Mouse (Mus musculus): ENCODE measurements around the gene Nebl.

Gene Nebl

DNA sequence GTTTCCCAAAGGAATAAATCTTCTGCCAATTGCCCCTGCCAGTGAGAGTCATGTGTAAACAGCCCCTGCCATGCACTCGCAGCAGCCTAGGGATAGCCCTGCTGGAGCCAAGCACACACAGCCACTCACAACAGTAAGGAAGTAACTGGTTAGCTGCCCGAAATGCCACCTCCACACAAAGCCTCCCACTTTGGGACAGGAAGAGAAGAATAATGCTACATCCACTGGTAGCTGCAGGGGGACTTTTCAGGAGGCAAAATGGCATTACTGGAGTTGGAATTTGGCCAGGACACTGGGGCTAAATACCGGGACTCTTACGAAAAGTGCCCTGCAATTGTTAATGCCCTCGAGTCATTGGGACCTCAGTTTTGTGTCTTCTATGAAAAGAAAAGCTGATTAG lies 92.6 kb downstream of the Nebl start:
- no peak for DNase-seq (ENCODE audit: low spot score)

DNA sequence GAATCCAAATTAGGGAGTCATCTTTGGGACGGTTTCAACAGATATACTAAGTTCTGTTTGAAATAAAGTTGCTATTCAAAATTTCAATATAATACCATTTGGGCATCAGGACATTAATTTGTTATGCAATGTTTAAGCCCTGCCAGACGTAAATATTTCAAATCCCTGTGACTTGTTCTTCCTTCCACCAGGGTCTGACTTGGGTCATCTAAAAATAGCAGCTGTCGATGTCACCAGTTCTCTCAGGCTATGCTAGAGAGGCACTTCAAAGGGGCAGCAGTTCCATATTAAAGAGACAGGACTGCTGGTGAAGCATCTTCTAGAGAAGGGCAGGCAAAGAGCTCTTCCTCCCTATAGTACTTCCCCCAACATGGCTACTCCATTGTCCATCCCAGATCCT lies 107.3 kb downstream of the Nebl start:
- no peak for DNase-seq (ENCODE audit: low spot score)

DNA sequence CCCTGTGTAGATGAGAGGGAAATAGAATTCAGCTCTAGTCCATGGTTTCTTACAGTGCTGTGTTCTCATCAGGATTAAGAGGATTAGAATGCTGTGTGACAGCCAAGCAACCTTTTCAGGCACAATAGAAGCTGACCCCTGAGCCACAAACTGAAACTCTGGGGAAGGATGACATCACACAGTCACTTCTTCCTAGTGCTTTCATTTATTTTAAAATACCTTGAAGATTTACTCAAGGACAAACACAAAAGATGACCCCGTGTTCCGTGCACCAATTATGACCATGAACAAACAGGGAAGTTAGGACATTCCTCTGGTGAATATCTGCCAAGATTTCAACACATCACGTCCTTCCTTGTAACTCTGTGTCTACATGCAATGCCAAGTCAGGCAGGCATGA lies 121.0 kb downstream of the Nebl start:
- no peak for DNase-seq (ENCODE audit: low spot score)

DNA sequence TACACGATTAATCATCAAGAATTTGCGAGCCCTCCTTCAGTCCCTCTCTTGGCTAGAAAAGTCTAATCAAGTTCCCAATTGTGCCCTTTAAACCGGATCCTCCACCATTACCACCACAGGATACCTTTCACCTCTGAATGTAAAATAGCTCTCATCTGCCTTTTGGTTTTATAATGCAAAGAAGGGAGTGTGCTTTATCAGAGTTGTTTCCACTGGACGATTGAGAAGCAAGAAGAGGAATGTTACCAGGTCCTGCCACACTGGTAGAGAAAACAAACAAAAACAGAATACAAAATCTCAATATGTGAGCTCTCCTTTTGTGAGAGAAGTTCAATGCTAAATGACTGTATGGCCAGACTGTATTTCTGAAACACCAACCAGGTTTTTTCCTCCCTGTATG lies 127.7 kb downstream of the Nebl start:
- no peak for DNase-seq (ENCODE audit: low spot score)

DNA sequence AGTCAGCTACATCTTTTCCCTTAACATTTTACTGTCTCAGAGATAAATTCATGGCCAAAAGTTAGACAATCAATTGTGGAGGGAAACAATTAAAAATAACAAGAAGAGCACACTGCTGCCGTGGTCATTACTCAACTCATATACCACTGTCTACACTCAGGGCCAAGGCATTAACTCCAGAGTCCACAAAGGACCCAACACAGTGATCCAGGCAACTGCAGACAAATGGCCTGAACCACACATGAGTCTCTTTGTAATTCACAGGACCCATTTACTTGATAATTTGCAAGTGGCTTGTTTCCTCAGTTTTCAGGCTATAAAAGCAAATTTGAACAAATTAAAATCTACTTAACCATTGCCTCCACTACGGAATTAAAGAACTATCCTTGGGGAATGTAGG lies 130.6 kb downstream of the Nebl start:
- DNase-seq (ENCODE audit: low spot score): no peak

DNA sequence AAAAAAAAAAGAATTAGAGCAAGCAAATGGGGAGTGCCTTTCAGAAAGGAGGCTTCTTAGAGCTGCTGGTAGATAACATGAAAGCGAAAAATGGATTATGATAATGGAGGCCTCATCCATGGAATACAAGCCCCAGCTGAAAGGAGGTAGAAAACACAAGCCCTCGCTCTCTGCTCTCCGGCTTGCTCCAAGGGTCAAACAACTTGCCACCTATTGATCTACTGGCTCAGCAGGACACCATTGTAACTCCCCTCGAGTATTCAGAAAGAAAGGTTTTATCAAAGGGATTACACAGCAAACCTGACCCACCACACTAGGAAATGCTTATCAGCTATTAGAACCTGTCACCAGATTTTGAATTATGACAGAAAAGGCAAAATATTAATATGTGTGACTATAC lies 131.4 kb downstream of the Nebl start:
- DNase-seq (ENCODE audit: low spot score): no peak

DNA sequence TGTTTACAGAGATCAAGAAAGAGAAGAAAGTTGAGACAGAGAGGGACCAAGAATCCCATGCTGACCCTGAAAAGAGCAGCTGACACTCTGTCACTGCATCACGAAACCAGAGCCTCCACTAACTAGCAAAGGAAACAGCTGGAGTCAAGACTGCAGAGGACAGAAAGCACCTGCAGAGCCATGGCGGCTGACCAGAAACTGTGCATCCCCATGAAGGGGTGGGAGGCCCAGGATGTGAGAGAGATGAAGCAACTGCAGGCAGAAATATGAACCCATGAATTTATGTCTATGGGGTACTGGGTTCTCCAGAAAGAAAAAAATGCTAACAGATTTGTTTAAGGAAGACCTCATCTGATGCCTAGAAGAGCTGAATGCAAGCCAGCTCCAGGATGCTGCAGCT lies 133.3 kb downstream of the Nebl start:
- DNase-seq (ENCODE audit: low spot score): no peak

DNA sequence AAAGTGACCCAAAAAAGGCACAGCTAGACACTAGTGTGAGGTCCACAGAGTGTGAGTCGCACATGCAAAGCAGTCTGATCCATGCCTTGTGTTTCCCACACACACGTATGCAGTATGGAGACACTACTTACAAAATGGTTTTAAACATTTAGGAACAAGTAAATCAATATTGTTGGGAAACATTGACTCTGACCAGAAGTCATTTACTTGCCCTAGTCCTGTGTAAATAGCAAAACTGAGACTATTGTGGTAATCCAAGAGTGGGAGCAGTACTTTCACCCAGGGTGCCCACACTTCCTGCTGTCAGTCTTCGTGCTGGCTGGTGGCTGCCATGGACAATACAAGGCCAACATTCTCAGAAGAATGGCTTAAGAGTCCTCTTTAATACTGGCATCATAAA lies 141.6 kb downstream of the Nebl start:
- DNase-seq (ENCODE audit: low spot score): no peak

DNA sequence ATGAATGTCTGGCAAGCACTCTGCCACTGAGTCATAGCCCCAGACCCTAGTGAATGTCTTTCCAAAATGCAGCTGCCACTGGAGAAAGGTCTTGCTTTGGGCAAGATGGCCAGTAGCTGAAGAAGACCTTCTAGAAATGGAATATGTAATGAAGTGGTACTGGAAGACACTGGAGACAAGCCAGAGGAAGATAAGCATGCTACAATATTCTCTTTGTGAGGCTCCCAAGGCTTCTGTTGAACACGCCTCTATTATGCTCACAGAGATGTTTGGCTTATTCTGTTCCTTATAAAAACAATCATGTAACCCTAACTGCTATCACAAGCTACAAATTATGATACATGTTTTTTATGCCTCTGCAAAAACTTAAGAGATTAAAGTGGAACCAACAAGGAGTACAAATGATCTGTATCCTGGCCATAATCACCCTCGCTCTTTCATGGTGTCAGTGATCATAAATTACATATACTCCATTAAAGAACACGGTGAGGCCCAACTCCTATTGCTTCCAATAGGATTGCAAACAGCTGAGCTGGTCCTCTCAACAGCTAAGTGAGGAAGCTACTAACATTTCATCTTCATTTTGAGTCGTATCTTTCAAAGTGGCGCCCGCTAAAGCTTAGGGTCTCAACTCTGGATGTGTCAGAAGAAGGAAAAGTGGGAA lies 145.8 kb downstream of the Nebl start:
- DNase-seq (ENCODE audit: low spot score): no peak

DNA sequence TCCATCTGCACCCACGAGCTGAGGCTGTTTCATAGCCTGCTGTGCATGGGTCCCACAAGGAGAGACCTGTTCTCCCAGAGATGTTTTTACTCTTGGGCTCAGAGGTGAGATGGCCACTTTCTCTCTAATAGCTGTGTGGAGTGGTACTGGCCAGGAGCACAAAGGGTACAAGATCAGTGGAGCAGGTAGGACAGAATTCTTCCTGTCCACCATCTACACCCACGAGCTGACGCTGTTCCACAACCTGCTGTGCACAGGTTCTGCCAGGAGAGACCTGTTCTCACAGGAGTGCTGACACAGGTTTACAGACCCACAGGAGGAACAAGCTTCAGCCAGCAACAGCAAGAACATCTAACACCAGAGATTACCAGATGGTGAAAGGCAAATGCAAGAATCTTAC lies 155.6 kb downstream of the Nebl start:
- DNase-seq (ENCODE audit: low spot score): no peak

DNA sequence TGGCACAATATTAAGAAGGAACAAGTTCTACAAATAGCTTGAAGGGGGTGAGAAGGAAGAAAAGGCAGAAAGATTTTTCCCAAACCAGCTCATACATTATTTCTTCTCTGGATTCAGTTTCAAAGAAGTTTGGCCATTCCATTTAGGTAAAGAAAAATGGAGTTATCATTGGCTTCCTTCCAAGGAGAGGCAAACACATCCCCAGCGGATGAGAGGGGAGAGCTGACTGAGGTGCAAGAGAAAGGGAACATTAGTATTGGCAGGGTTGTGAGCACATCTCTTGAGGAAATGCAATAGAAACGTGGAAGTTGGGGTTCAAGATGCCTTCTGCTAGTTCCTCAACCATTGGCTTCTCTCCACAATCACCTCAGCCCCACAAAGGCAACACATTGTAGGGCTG lies 159.5 kb downstream of the Nebl start:
- DNase-seq (ENCODE audit: low spot score): no peak

DNA sequence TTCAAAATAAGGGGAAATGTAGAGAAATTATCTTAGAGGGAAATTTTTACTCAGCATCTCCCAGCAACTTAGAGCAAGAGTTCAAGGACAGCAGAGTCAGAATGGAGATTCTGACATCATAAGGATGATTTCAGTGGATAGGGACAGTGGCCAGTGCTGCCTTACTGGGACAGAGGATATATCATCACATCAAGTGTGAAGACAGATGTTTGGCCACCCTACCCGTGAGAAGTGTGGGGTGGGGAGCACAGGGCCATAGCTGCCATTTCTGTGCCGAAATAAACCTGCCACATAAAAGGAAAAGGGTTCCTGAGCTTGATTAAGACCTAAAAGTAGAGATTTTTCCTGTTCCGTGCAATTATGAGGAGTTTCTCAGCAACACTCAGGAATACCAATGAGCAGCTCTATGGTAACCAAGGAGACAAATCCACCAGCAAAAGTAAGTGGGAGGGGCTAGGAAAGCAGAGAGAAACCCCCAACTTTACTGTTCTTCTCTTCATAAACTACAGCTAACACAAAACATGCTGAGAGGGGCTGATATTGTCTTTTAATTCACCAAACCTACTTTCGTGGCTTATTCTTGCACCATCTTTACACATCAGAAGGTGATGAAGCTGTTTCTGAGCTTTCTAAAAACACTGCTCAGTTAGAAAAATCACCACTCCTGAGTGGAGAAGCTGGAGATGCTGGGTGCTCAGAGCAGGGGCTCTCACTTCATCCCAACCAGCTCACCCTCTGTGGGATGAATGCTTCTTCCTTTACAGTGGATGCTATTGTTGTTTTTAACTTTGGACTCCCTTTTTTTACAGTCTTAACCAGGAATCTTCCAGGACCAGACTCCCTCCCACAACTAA lies 172.1 kb downstream of the Nebl start:
- DNase-seq (ENCODE audit: low spot score): no peak

DNA sequence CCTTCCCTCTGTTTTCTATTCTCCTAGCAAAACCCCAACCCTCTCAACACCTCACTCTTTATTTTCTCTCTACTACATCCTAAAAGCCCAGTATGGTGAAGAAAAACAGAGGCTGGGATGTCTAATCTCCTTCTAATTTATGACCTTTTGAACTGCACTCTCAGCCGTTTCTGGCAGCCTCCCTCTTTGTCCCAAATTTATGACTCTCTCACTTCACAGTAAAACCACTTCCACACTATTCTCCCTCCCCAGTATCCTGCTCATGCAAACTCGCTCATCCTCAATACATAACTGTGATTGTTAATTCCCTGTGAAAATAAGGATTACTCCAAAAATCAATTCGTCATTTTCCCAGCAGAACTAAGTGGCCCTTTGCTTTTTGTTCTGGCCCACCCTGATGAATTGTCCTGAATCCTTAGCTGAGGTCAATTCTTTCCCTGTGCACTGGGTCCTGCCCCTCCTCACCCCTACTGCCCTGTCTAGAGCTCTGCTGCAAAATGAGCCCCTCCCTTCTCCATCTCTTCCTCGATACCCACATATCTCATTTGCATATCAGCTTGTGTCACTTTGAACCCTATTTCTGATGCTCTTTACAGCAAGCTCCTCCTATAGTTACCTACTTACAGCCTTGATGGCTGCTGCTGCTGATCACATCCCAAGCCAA lies 181.2 kb downstream of the Nebl start:
- no peak for DNase-seq (ENCODE audit: low spot score)

DNA sequence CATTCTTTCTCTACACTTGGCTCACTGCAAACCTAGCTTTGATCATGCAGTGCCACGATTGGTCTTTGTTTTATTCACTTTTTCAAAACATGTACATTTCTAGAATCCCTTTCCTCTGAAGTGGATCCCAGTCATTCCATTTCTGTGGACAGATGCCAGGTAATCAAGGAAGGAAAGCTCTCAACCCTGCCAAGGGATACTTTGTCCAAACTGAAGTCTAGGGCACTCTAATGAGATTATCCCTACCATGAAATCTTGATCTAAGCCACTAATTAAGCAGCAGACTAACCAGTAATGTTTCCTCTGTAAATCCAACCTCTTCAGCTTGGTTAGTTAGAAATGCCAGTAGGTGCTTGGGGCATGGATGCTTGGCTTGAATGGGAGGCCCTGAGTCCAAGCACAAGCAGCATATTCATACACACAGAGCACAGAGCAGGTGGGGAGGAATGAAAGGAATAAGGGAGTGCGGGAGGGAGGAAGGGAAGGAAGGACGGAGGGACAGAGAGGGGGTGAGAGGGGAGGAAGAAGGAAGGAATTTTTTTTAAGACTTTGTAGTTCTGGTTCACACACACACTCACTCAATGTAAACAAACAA lies 184.8 kb downstream of the Nebl start:
- DNase-seq (ENCODE audit: low spot score): no peak

DNA sequence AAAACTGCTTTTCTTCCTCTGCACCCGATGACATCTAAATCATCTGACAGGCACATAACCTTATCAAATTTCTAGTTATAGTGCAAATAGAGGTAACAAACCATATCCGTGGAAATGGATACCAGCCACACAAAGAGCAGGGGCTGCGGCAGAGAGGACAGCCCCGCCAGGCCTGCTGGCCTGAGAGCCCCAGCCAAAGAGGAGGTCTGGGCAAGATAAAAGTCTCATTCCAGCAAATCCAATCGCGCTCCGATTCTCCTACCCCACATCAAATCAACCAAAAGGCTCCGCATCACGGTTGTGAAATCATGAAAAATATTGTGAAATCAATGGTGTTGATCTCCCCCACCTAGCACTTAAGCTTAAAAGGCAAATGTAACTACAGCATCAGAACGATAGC lies 191.5 kb downstream of the Nebl start:
- no peak for DNase-seq (ENCODE audit: low spot score)

DNA sequence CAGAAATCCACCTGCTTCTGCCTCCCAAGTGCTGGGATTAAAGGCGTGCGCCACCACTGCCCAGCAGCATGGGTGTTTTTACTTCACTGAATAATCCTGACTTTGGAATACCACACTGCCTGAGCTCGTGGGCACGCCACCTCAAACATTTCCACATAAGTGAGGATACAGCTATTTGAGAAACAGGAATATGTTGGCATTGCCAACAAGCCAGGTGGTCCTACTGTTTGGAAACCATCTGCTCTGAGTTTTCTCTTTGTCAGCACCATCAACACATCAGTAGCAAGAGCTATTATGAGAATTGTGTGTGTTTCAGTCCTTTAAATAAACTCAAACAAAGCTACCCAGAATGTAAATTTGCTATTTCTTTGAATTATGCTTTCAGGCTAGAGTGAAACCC lies 192.8 kb downstream of the Nebl start:
- no peak for DNase-seq (ENCODE audit: low spot score)

DNA sequence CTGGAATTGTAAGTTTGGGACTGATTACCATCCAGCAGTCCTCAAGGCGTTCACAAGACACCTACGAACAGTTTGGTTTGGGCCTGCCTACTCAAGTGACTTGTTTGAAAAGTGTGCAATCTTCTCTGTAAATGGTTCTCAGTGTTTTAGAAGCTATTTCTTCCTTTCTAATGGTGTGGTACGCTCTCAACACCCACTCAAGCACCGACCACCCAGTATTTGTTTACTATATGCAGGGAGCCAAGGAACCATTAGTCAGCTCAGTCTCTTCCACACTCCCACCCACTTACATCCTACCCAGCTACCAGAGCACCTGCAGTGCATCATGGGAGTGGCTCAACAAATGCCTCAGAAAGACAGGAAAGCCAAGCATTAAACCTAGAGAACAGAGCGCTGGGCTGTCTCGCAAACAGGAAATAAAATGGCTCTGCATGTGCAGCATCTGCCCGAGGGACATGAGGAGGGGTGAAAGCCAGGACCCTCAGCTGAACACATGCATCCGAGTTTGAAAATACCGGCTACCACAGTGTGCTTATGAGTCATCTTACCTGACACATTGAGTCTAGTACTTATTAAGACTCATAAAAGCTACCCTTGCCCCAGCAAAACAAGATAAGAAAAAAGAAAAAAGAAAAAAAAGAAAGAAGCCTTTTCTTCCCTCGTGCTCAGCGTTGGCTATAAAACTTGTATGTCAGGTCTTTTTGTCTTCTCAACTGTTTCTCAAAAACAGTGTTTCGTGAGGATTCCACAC lies 199.7 kb downstream of the Nebl start:
- DNase-seq (ENCODE audit: low spot score): no peak

DNA sequence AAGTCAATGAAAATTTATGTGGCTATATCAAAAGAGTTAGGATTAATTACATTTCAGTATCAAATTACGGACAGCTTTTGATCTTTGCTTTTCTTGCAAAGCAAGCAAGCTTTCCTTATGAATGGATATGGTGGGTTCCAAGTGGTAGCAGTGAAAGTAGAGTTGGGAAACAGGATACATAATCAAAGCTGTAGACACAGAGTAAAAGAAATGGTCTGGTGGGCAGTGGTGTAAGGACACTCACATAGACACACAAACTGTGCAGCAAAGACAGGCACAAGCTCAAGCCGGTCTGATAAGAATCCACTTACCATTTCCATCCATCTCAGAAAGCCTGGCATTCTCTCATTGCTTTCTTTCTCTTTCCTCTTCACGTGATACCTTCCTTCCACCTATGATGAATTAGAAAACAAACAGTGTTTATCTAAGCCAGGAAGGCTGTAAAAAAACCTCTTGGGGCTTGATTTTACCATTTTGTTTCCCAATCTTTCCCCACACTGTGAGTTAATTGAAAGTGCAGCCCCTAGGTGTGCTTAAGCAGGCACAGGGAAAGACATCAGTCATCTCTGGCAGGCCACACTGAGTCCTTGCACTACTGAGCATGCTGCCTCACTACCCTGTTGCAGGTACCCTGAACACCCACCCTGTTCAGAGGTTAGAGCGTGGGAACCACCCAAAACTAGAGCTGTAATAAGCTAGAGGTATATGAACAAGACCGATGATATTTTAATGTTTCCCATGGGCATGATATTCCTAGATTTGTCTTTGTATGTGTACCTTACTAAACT lies 205.3 kb downstream of the Nebl start:
- DNase-seq (ENCODE audit: low spot score): no peak

DNA sequence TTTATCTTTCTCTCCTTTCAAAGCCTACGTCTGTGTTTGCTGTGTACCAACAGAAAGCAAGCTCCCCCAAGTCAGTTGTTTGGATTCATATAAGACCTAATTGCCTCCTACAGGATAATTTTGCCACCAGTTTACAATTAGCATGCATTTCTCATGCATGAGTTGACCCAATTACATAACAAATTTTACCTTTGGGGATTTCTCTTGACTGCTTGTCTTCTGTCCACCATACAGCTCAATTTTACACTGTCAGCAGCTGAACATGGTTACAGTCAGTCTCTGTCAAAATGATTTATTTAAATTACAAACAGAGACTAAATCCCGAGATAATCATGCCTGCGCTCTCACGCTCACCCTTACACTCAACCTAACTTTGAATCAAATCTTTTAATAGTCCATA lies 206.1 kb downstream of the Nebl start:
- DNase-seq (ENCODE audit: low spot score): no peak

DNA sequence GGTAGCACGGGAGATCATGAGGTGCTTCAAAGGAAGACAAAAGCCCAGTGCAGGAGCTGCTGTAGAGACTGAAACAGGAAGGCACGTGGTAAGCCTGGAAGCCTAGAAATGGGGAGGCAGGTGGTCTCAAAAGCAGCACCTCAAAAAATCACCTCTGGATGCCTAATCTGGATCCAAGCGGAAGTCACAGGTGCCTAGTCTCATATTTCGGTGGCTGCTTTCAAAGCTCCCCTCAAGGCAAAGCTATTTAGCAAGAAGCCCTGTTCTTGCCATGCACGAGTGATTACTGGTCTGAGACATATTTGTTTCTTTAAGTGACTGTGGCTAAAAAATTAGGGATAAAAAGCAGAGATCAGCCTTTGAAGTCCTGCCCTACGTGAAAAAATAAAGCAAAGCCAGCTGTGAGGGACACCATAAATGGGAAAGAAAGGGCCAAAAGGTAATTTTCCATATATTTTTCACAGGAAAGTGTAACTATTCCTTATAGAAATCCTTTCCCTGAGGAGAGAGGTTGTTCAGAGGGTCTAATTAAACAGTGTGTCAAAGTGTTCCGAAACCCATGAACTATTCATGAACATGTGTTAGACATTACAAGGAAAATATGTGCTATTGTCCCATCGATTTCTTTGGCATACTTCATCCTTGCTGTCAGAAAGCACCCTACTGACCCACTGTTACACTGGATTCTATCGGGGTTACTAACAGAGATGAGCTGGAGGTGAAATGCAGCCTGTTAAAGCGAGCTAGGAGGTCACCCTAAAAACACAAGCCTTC lies 206.9 kb downstream of the Nebl start:
- DNase-seq (ENCODE audit: low spot score): no peak

DNA sequence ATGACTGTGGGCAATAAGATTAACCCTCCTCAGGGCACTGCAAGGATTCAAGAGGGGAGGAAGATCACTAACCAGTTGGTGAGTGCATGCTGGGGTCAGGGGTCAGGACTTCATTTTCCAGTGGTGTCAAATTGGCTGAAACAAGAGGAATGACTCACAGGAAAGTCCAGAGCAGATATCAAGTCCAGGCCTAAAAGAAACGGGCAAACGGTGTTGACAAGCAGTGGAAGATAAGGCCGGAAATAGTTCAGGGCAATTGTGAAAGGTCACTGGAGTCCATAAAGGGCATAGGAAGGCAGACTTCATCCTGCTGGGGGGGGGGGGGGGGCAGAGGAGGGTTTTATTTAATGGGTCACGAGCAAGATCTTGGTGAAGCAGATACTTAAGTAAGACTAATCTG lies 207.5 kb downstream of the Nebl start:
- no peak for DNase-seq (ENCODE audit: low spot score)

Measured in testis, postnatal 14 days (tissue).